Mouse (Mus musculus): Measurements from ENCODE around the gene Cnnm4. TPM values are rescaled to one million over a fixed set of nuclear protein-coding genes. Genes with fewer than 3 reads are reported as not detected.
A peak's percentile ranks its signal among the peaks of the same experiment; 100 is the strongest.

Cnnm4 gene
- polyA plus RNA-seq, 1 experiment from 2014 or later: 12.4 TPM

- 91% methylated on average over 5 of the region's 5 CpGs for WGBS
Measured at GRCm38 (mm10) chr1:36446841-36447240, 24.6 kb upstream of the Cnnm4 start.

GRCm38 (mm10) chr1:36454055-36454815 is 17.2 kb upstream of the Cnnm4 start:
- Histone ChIP-seq H3K4me3 (replicated peaks) (no peak overlapping the region), H3K27me3 (no peaks in the 10 kb centered on the region), H3K4me1 (no peaks in the 10 kb centered on the region), H3K36me3 (no peaks in the 10 kb centered on the region), H3K27ac (no peak overlapping the region), H3K9me3 (replicated peaks) (no peaks in the 10 kb centered on the region), H3K9ac (no peak overlapping the region), H3K4me2 (no peak overlapping the region)
- WGBS: 91% methylated on average over 6 of the region's 6 CpGs
- ATAC-seq (replicated peaks; ENCODE audit: low FRiP score): no peak

More at GRCm38 (mm10) chr1:36446841-36447240, 24.6 kb upstream of the Cnnm4 start:
- Histone ChIP-seq H3K27me3 (no peaks in the 10 kb centered on the region), H3K27ac (no peak overlapping the region), H3K4me1 (peaks cover 11% of the 10 kb centered on the region), H3K36me3 (peaks cover 16% of the 10 kb centered on the region; the same call in 1 of the 2 replicates), H3K9me3 (replicated peaks) (no peaks in the 10 kb centered on the region), H3K4me2 (no peak overlapping the region), H3K4me3 (replicated peaks) (no peak overlapping the region), H3K9ac (no peak overlapping the region)
- no peak for ATAC-seq (replicated peaks; ENCODE audit: low FRiP score)

- H3K27ac ChIP-seq: no peak overlapping the region; the same call in 1 of the 2 replicates
- H3K4me3 ChIP-seq (replicated peaks): no peak overlapping the region
- ATAC-seq (replicated peaks; ENCODE audit: low FRiP score): no peak
- H3K4me1 ChIP-seq: no peaks in the 10 kb centered on the region
- no peak overlapping the region for H3K9ac ChIP-seq
- WGBS: 32% methylated on average over 7 of the region's 7 CpGs
- no peaks in the 10 kb centered on the region for H3K36me3 ChIP-seq
- H3K4me2 ChIP-seq: no peak overlapping the region
- H3K27me3 ChIP-seq: no peaks in the 10 kb centered on the region
- H3K9me3 ChIP-seq (replicated peaks): no peaks in the 10 kb centered on the region
Measured at GRCm38 (mm10) chr1:36457388-36458014, 13.9 kb upstream of the Cnnm4 start.

GRCm38 (mm10) chr1:36458169-36458568 is 13.3 kb upstream of the Cnnm4 start:
- H3K4me3 ChIP-seq (replicated peaks): no peak overlapping the region
- H3K27me3 ChIP-seq: no peaks in the 10 kb centered on the region
- WGBS: 76% methylated on average over 5 of the region's 5 CpGs
- no peak overlapping the region for H3K4me2 ChIP-seq
- no peak overlapping the region for H3K9ac ChIP-seq
- H3K36me3 ChIP-seq: no peaks in the 10 kb centered on the region
- H3K9me3 ChIP-seq (replicated peaks): no peaks in the 10 kb centered on the region
- no peaks in the 10 kb centered on the region for H3K4me1 ChIP-seq
- H3K27ac ChIP-seq: no peak overlapping the region
- ATAC-seq (replicated peaks; ENCODE audit: low FRiP score): no peak

- WGBS: 39% methylated on average over 2 of the region's 2 CpGs
- no peaks in the 10 kb centered on the region for H3K4me1 ChIP-seq
- no peak overlapping the region for H3K4me3 ChIP-seq (replicated peaks)
- no peak overlapping the region for H3K9ac ChIP-seq
- no peaks in the 10 kb centered on the region for H3K27me3 ChIP-seq
- no peaks in the 10 kb centered on the region for H3K9me3 ChIP-seq (replicated peaks)
- no peaks in the 10 kb centered on the region for H3K36me3 ChIP-seq
- no peak overlapping the region for H3K27ac ChIP-seq
- ATAC-seq (replicated peaks; ENCODE audit: low FRiP score): no peak
- no peak overlapping the region for H3K4me2 ChIP-seq
Measured at GRCm38 (mm10) chr1:36461829-36462228, 9.6 kb upstream of the Cnnm4 start.

- Histone ChIP-seq H3K27me3 (no peaks in the 10 kb centered on the region), H3K4me3 (replicated peaks) (no peak overlapping the region), H3K4me1 (peaks cover 2% of the 10 kb centered on the region; the same call in 1 of the 2 replicates), H3K9ac (no peak overlapping the region), H3K36me3 (no peaks in the 10 kb centered on the region), H3K4me2 (no peak overlapping the region), H3K27ac (no peak overlapping the region), H3K9me3 (replicated peaks) (no peaks in the 10 kb centered on the region)
- WGBS: 75% methylated on average over 4 of the region's 4 CpGs
- ATAC-seq (replicated peaks; ENCODE audit: low FRiP score): no peak
Measured at GRCm38 (mm10) chr1:36465641-36466160, 5.7 kb upstream of the Cnnm4 start.

- no peak overlapping the region for H3K4me3 ChIP-seq (replicated peaks)
- no peak overlapping the region for H3K4me2 ChIP-seq
- H3K27me3 ChIP-seq: no peaks in the 10 kb centered on the region
- H3K9ac ChIP-seq: no peak overlapping the region
- no peak overlapping the region for H3K27ac ChIP-seq
- no peak for ATAC-seq (replicated peaks; ENCODE audit: low FRiP score)
- no peaks in the 10 kb centered on the region for H3K36me3 ChIP-seq
- H3K9me3 ChIP-seq (replicated peaks): no peaks in the 10 kb centered on the region
- peaks cover 14% of the 10 kb centered on the region for H3K4me1 ChIP-seq
- 53% methylated on average over 5 of the region's 5 CpGs for WGBS
Measured at GRCm38 (mm10) chr1:36467446-36467845, 4.0 kb upstream of the Cnnm4 start.

GRCm38 (mm10) chr1:36469811-36470444 is 1.5 kb upstream of the Cnnm4 start:
- WGBS: 56% methylated on average over 2 of the region's 2 CpGs
- peaks cover 38% of the 10 kb centered on the region for H3K4me1 ChIP-seq
- ATAC-seq (replicated peaks; ENCODE audit: low FRiP score): no peak
- H3K9ac ChIP-seq: no peak overlapping the region
- no peaks in the 10 kb centered on the region for H3K27me3 ChIP-seq
- no peak overlapping the region for H3K27ac ChIP-seq
- H3K9me3 ChIP-seq (replicated peaks): no peaks in the 10 kb centered on the region
- no peaks in the 10 kb centered on the region for H3K36me3 ChIP-seq
- H3K4me3 ChIP-seq (replicated peaks): no peak overlapping the region
- no peak overlapping the region for H3K4me2 ChIP-seq

GRCm38 (mm10) chr1:36472106-36472440 is 653 bp downstream of the Cnnm4 start:
- 13% methylated on average over 18 of the region's 18 CpGs for WGBS
- ATAC-seq (replicated peaks; ENCODE audit: low FRiP score): no peak
- H3K4me1 ChIP-seq: peaks cover 58% of the 10 kb centered on the region
- H3K27me3 ChIP-seq: no peaks in the 10 kb centered on the region
- peak overlapping the region; percentile 59 for H3K9ac ChIP-seq
- peak overlapping the region; percentile 77 for H3K4me2 ChIP-seq
- H3K36me3 ChIP-seq: no peaks in the 10 kb centered on the region
- no peaks in the 10 kb centered on the region for H3K9me3 ChIP-seq (replicated peaks)
- peak overlapping the region; percentile 5; the same call in 1 of the 2 replicates for H3K27ac ChIP-seq
- H3K4me3 ChIP-seq (replicated peaks): peak overlapping the region; percentile 70

GRCm38 (mm10) chr1:36473211-36473780 is 1.9 kb downstream of the Cnnm4 start:
- Histone ChIP-seq H3K4me2 (peak overlapping the region; percentile 77), H3K27ac (no peak overlapping the region), H3K9me3 (replicated peaks) (no peaks in the 10 kb centered on the region), H3K4me1 (peaks cover 66% of the 10 kb centered on the region), H3K27me3 (no peaks in the 10 kb centered on the region), H3K9ac (no peak overlapping the region), H3K4me3 (replicated peaks) (peak overlapping the region; percentile 70), H3K36me3 (no peaks in the 10 kb centered on the region)
- ATAC-seq (replicated peaks; ENCODE audit: low FRiP score): no peak
- 70% methylated on average over 10 of the region's 10 CpGs for WGBS

- Histone ChIP-seq H3K4me3 (replicated peaks) (0 out of 2 replicates have a peak overlapping the region, but pooled peaks have one; percentile 4), H3K36me3 (no peaks in the 10 kb centered on the region), H3K9ac (0 out of 2 replicates have a peak overlapping the region, but pooled peaks have one; percentile 23), H3K27me3 (no peaks in the 10 kb centered on the region), H3K9me3 (replicated peaks) (no peaks in the 10 kb centered on the region), H3K4me1 (peaks cover 80% of the 10 kb centered on the region), H3K4me2 (peak overlapping the region; percentile 77), H3K27ac (no peak overlapping the region)
- ATAC-seq (replicated peaks; ENCODE audit: low FRiP score): no peak
- WGBS: 42% methylated on average over 3 of the region's 3 CpGs
Measured at GRCm38 (mm10) chr1:36474646-36475045, 3.2 kb downstream of the Cnnm4 start.
